In genomic region chr9:108777276-108777675, GRCm38 (mm10) we compare ENCODE assay signal across 27 mouse cellular contexts. TPM values are rescaled to one million over a fixed set of nuclear protein-coding genes. Genes with fewer than 3 reads are reported as not detected.
DNase-seq lines count a peak whose midpoint lies in the region; ATAC-seq and TF ChIP-seq lines count a peak whose summit lies in the region.
"Had no signal": no experiment of that assay in that cellular context is flagged by ENCODE, and none has a peak within 500 bp of the region (broad histone marks: within the 10 kb centered on the region; RNA-seq: fewer than 3 reads in every experiment).

No protein-coding gene starts in this region.

- H3K4me1 ChIP-seq in liver, embryonic 12.5 days, result peaks cover 25% of the 10 kb centered on the region
- peaks cover 3% of the 10 kb centered on the region; the same call in 1 of the 2 replicates for H3K4me1 ChIP-seq in liver, postnatal 0 days (ENCODE audit: insufficient read depth)
- no peaks in the 10 kb centered on the region for H3K4me1 ChIP-seq in midbrain, embryonic 11.5 days (ENCODE audit: control insufficient read depth, insufficient read depth, low read length)
- H3K4me1 ChIP-seq in midbrain, embryonic 14.5 days (ENCODE audit: control insufficient read depth, insufficient read depth, low read length), result peaks cover 5% of the 10 kb centered on the region
- peaks cover 17% of the 10 kb centered on the region for H3K4me1 ChIP-seq in liver, embryonic 16.5 days (ENCODE audit: control insufficient read depth, low read depth, low read length)

- H3K4me2 ChIP-seq in liver, embryonic 12.5 days, result peak overlapping the region; percentile 24
- H3K4me2 ChIP-seq in liver, postnatal 0 days (ENCODE audit: low read depth, low read length), result no peak overlapping the region
- no peak overlapping the region for H3K4me2 ChIP-seq in midbrain, embryonic 11.5 days
- H3K4me2 ChIP-seq in midbrain, embryonic 14.5 days (ENCODE audit: low read length), result no peak overlapping the region
- 0 out of 2 replicates have a peak overlapping the region, but pooled peaks have one; percentile 14 for H3K4me2 ChIP-seq in liver, embryonic 16.5 days (ENCODE audit: low read depth, low read length)
- H3K4me2 ChIP-seq: forebrain, embryonic 13.5 days; heart, embryonic 12.5 days; heart, embryonic 15.5 days; hindbrain, embryonic 13.5 days had no signal

- no peak for ATAC-seq in liver, embryonic 12.5 days
- ATAC-seq in liver, postnatal 0 days, result no peak
- no peak for ATAC-seq in midbrain, embryonic 11.5 days (ENCODE audit: low FRiP score)
- ATAC-seq in midbrain, embryonic 14.5 days (ENCODE audit: low FRiP score, low TSS enrichment), result no peak
- peak; percentile 53; the same call in 1 of the 2 replicates for ATAC-seq in liver, embryonic 16.5 days (ENCODE audit: low read depth)
- ATAC-seq: forebrain, embryonic 13.5 days; forebrain, embryonic 16.5 days; hindbrain, embryonic 16.5 days; Patski had no signal

- no peak for DNase-seq in liver, postnatal 0 days
- peak; percentile 33 for DNase-seq in midbrain, embryonic 11.5 days (ENCODE audit: low spot score, missing footprints)
- no peak for DNase-seq in midbrain, embryonic 14.5 days
- no peak for DNase-seq in MN1 (ENCODE audit: low spot score)
- no peak for DNase-seq in frontal cortex, postnatal 25 days (ENCODE audit: low spot score in 2 of 2)
- DNase-seq: adrenal gland, postnatal 10 days; adrenal gland, postnatal 36 days; B cell, adult 2 months; cerebellum, adult 18-20 months; cerebellum, adult 9-10 months; cerebellum, postnatal 14 days; gastrocnemius, adult 2 months; gastrocnemius, postnatal 14 days; heart, adult 18-20 months; heart, postnatal 10 days; heart, postnatal 36 days had no signal

- H3K9me3 ChIP-seq in liver, embryonic 12.5 days (replicated peaks), result no peaks in the 10 kb centered on the region
- H3K9me3 ChIP-seq in liver, postnatal 0 days (ENCODE audit: low read length), result no peaks in the 10 kb centered on the region
- no peaks in the 10 kb centered on the region for H3K9me3 ChIP-seq in midbrain, embryonic 11.5 days (ENCODE audit: control insufficient read depth, low read length)
- no peaks in the 10 kb centered on the region for H3K9me3 ChIP-seq in midbrain, embryonic 14.5 days (ENCODE audit: control insufficient read depth, low read length)
- no peaks in the 10 kb centered on the region for H3K9me3 ChIP-seq in liver, embryonic 16.5 days (replicated peaks; ENCODE audit: control insufficient read depth, low read length)
- H3K9me3 ChIP-seq: forebrain, embryonic 13.5 days had no signal

- TF ChIP-seq EP300 in liver, postnatal 0 days (IDR thresholded peaks at IDR 0.05; ENCODE audit: low read depth), result no peak

- H3K4me3 ChIP-seq in liver, embryonic 12.5 days, result no peak overlapping the region
- H3K4me3 ChIP-seq in liver, postnatal 0 days (ENCODE audit: low read depth, low read length), result no peak overlapping the region
- H3K4me3 ChIP-seq in midbrain, embryonic 11.5 days (ENCODE audit: low read depth, low read length), result no peak overlapping the region
- no peak overlapping the region for H3K4me3 ChIP-seq in midbrain, embryonic 14.5 days (replicated peaks; ENCODE audit: low read depth, low read length)
- no peak overlapping the region for H3K4me3 ChIP-seq in liver, embryonic 16.5 days (ENCODE audit: low read depth, low read length)
- H3K4me3 ChIP-seq: forebrain, embryonic 10.5 days; forebrain, embryonic 13.5 days; gastrocnemius, adult 2 months; heart, embryonic 12.5 days; heart, embryonic 15.5 days; hindbrain, embryonic 10.5 days; hindbrain, embryonic 13.5 days had no signal

- no peak for TF ChIP-seq CTCF in liver, postnatal 0 days (IDR thresholded peaks at IDR 0.05; ENCODE audit: low read depth)

- no peaks in the 10 kb centered on the region for H3K36me3 ChIP-seq in liver, embryonic 12.5 days
- no peaks in the 10 kb centered on the region for H3K36me3 ChIP-seq in liver, postnatal 0 days (replicated peaks; ENCODE audit: insufficient read depth, low read length)
- H3K36me3 ChIP-seq in midbrain, embryonic 11.5 days (ENCODE audit: control insufficient read depth, insufficient read depth, low read length), result no peaks in the 10 kb centered on the region
- no peaks in the 10 kb centered on the region for H3K36me3 ChIP-seq in midbrain, embryonic 14.5 days (ENCODE audit: control insufficient read depth, insufficient read depth, low read length)
- no peaks in the 10 kb centered on the region for H3K36me3 ChIP-seq in liver, embryonic 16.5 days (ENCODE audit: control insufficient read depth, insufficient read depth)
- H3K36me3 ChIP-seq: forebrain, embryonic 10.5 days; heart, embryonic 12.5 days; heart, embryonic 15.5 days; hindbrain, embryonic 10.5 days; hindbrain, embryonic 13.5 days had no signal

- WGBS in liver, embryonic 12.5 days (ENCODE audit: insufficient replicate concordance), result 62% methylated on average over 4 of the region's 4 CpGs
- 71% methylated on average over 4 of the region's 4 CpGs for WGBS in liver, postnatal 0 days (ENCODE audit: insufficient replicate concordance)
- 92% methylated on average over 4 of the region's 4 CpGs for WGBS in midbrain, embryonic 11.5 days
- 86% methylated on average over 4 of the region's 4 CpGs for WGBS in midbrain, embryonic 14.5 days
- 46% methylated on average over 4 of the region's 4 CpGs for WGBS in liver, embryonic 16.5 days (ENCODE audit: insufficient replicate concordance)

- no peak overlapping the region for H3K9ac ChIP-seq in liver, embryonic 12.5 days
- no peak overlapping the region for H3K9ac ChIP-seq in liver, postnatal 0 days (replicated peaks)
- H3K9ac ChIP-seq in midbrain, embryonic 11.5 days (ENCODE audit: low read length), result no peak overlapping the region
- no peak overlapping the region for H3K9ac ChIP-seq in midbrain, embryonic 14.5 days (replicated peaks; ENCODE audit: low read length)
- no peak overlapping the region for H3K9ac ChIP-seq in liver, embryonic 16.5 days (ENCODE audit: low read depth, low read length)
- H3K9ac ChIP-seq: forebrain, embryonic 13.5 days; heart, embryonic 12.5 days; heart, embryonic 15.5 days; hindbrain, embryonic 13.5 days had no signal

- no peak overlapping the region for H3K27ac ChIP-seq in liver, embryonic 12.5 days
- H3K27ac ChIP-seq in liver, postnatal 0 days (ENCODE audit: low read depth), result no peak overlapping the region
- no peak overlapping the region for H3K27ac ChIP-seq in midbrain, embryonic 11.5 days (ENCODE audit: low read depth, low read length)
- no peak overlapping the region for H3K27ac ChIP-seq in midbrain, embryonic 14.5 days (replicated peaks; ENCODE audit: low read depth, low read length)
- no peak overlapping the region for H3K27ac ChIP-seq in liver, embryonic 16.5 days (ENCODE audit: low read length)
- H3K27ac ChIP-seq: forebrain, embryonic 10.5 days; forebrain, embryonic 13.5 days; gastrocnemius, adult 2 months; heart, embryonic 15.5 days; hindbrain, embryonic 10.5 days; hindbrain, embryonic 13.5 days had no signal

- H3K27me3 ChIP-seq in liver, embryonic 12.5 days (replicated peaks), result peaks cover 17% of the 10 kb centered on the region
- no peaks in the 10 kb centered on the region for H3K27me3 ChIP-seq in liver, postnatal 0 days (ENCODE audit: insufficient read depth, low read length)
- H3K27me3 ChIP-seq in midbrain, embryonic 11.5 days (ENCODE audit: control insufficient read depth, insufficient read depth, low read length), result no peaks in the 10 kb centered on the region
- no peaks in the 10 kb centered on the region for H3K27me3 ChIP-seq in midbrain, embryonic 14.5 days (ENCODE audit: control insufficient read depth, insufficient read depth, low read length)
- no peaks in the 10 kb centered on the region for H3K27me3 ChIP-seq in liver, embryonic 16.5 days (ENCODE audit: control insufficient read depth, insufficient read depth, low read depth, low read length)
- H3K27me3 ChIP-seq: forebrain, embryonic 13.5 days; heart, embryonic 12.5 days; heart, embryonic 15.5 days; Patski had no signal

RNA-seq across cellular contexts. Expression of gene Ip6k2, which starts 6.3 kb away (rescaled TPM):
- polyA plus RNA-seq in liver, embryonic 12.5 days (2016; fragmentation: Nextera tagmentation; extraction: Ambion mirVana), result 15.7 and 20.3 TPM in 2 replicates
- polyA plus RNA-seq in liver, postnatal 0 days (2015; fragmentation: Nextera tagmentation; extraction: Ambion mirVana), result 12.4 and 18.6 TPM in 2 replicates
- 104 and 109 TPM in 2 replicates for polyA plus RNA-seq in midbrain, embryonic 11.5 days (2014; fragmentation: Nextera tagmentation; extraction: Ambion mirVana)
- polyA plus RNA-seq in midbrain, embryonic 14.5 days (2014; fragmentation: Nextera tagmentation; extraction: Ambion mirVana), result 256 and 286 TPM in 2 replicates
- 12.4 and 13.6 TPM in 2 replicates for polyA plus RNA-seq in liver, embryonic 16.5 days (2015; fragmentation: Nextera tagmentation; extraction: Ambion mirVana)

RNA-seq across cellular contexts. Expression of gene Nckipsd, which starts 30.9 kb away (rescaled TPM):
- 5.6 and 9.1 TPM in 2 replicates for polyA plus RNA-seq in liver, embryonic 12.5 days (2016; fragmentation: Nextera tagmentation; extraction: Ambion mirVana)
- polyA plus RNA-seq in liver, postnatal 0 days (2015; fragmentation: Nextera tagmentation; extraction: Ambion mirVana), result 4.5 TPM in 2 replicates
- 8.3 and 9.2 TPM in 2 replicates for polyA plus RNA-seq in midbrain, embryonic 11.5 days (2014; fragmentation: Nextera tagmentation; extraction: Ambion mirVana)
- 24.3 and 27.4 TPM in 2 replicates for polyA plus RNA-seq in midbrain, embryonic 14.5 days (2014; fragmentation: Nextera tagmentation; extraction: Ambion mirVana)
- 3.5 and 3.6 TPM in 2 replicates for polyA plus RNA-seq in liver, embryonic 16.5 days (2015; fragmentation: Nextera tagmentation; extraction: Ambion mirVana)

RNA-seq across cellular contexts. Expression of gene Celsr3, which starts 48.8 kb away (rescaled TPM):
- polyA plus RNA-seq in liver, embryonic 12.5 days (2016; fragmentation: Nextera tagmentation; extraction: Ambion mirVana), result 0.13 and 0.15 TPM in 2 replicates
- 0.09 and 0.23 TPM in 2 replicates for polyA plus RNA-seq in liver, postnatal 0 days (2015; fragmentation: Nextera tagmentation; extraction: Ambion mirVana)
- 5.4 and 6.4 TPM in 2 replicates for polyA plus RNA-seq in midbrain, embryonic 11.5 days (2014; fragmentation: Nextera tagmentation; extraction: Ambion mirVana)
- polyA plus RNA-seq in midbrain, embryonic 14.5 days (2014; fragmentation: Nextera tagmentation; extraction: Ambion mirVana), result 19.5 and 20.7 TPM in 2 replicates
- 0.16 and 0.22 TPM in 2 replicates for polyA plus RNA-seq in liver, embryonic 16.5 days (2015; fragmentation: Nextera tagmentation; extraction: Ambion mirVana)

Comparison
In these comparisons a context has a peak if more than half of its experiments do, and no peak if none do; other contexts are left out.
1. H3K4me2 ChIP-seq: peak in liver, embryonic 12.5 days (single experiment) and liver, embryonic 16.5 days (single experiment); none in liver, postnatal 0 days (single experiment), midbrain, embryonic 11.5 days (single experiment) and midbrain, embryonic 14.5 days (single experiment).